Mouse (Mus musculus) C2C12 (cell line): ENCODE measurements around the gene Sec24c. TPM values are rescaled to one million over a fixed set of nuclear protein-coding genes. Genes with fewer than 3 reads are reported as not detected.
"Not testable (repeated sequence)": the region's sequence is repeated elsewhere in the genome, so short reads cannot be mapped to it uniquely, and the experiment has no call there.

Source experiments
- H3K27me3 ChIP-seq: one replicate; pipeline ENCODE4 v1.6.1; 2011; ENCODE audit not compliant: control insufficient read depth, insufficient read depth, insufficient read length
- H3K36me3 ChIP-seq: one replicate; pipeline ENCODE4 v1.6.1; 2011; ENCODE audit not compliant: control insufficient read depth, insufficient read depth
- H3K4me3 ChIP-seq: one replicate; pipeline ENCODE4 v1.5.1; 2011; ENCODE audit warnings: mild to moderate bottlenecking, control low read depth; ENCODE audit not compliant: poor library complexity, insufficient read depth, severe bottlenecking
- H3K79me2 ChIP-seq: one replicate; pipeline ENCODE4 v1.6.1; 2011; ENCODE audit not compliant: control insufficient read depth, insufficient read depth
- H3K79me3 ChIP-seq: one replicate; pipeline ENCODE4 v1.6.1; 2011; ENCODE audit warnings: low read depth, control low read depth
- H3ac ChIP-seq: one replicate; pipeline ENCODE3; 2011; ENCODE audit warnings: low read depth; ENCODE audit not compliant: control insufficient read depth, insufficient read length
- CEBPB ChIP-seq: IDR thresholded peaks from one replicate; pipeline ENCODE4 v1.6.1; 2011; ENCODE audit warnings: low read depth, mild to moderate bottlenecking, control low read depth, moderate library complexity
- CTCF ChIP-seq: IDR thresholded peaks from one replicate; pipeline ENCODE4 v1.5.1; 2011; ENCODE audit not compliant: control insufficient read depth, insufficient read depth, insufficient read length
- FOSL1 ChIP-seq: IDR thresholded peaks from one replicate; pipeline ENCODE4 v1.8.0; 2011; ENCODE audit warnings: mild to moderate bottlenecking, low read length; ENCODE audit not compliant: poor library complexity, insufficient read depth, severe bottlenecking
- MAX ChIP-seq: IDR thresholded peaks from one replicate; pipeline ENCODE4 v1.6.1; 2011; ENCODE audit warnings: mild to moderate bottlenecking, control low read depth
- MYOD1 ChIP-seq: IDR thresholded peaks from one replicate; pipeline ENCODE4 v1.6.1; 2011; ENCODE audit warnings: low read depth; ENCODE audit not compliant: control insufficient read depth, insufficient read length
- MYOG ChIP-seq: IDR thresholded peaks from one replicate; pipeline ENCODE4 v1.6.1; 2011; ENCODE audit not compliant: control insufficient read depth, insufficient read length; ENCODE audit errors: extremely low read depth
- USF1 ChIP-seq: IDR thresholded peaks from one replicate; pipeline ENCODE4 v1.6.1; 2011; ENCODE audit warnings: low read depth, mild to moderate bottlenecking, control low read depth, moderate library complexity
- long read RNA-seq, 2 experiments: library from polyadenylated mRNA; unstranded; transcript quantifications; one replicate each; pipeline ENCODE4 v2.0.0; 2019 to 2020
- polyA plus RNA-seq: library from polyadenylated mRNA; unstranded; fragments of >200 nt; fragmentation: generic; extraction: Trizol; gene quantifications from one replicate; pipeline ENCODE4 v1.2.1, GENCODE M21; 2012; ENCODE audit warnings: missing spikeins

Sec24c gene
- polyA plus RNA-seq, result 63.4 TPM
- long read RNA-seq, experiment 1, full-length matches to known transcripts, result 9 of 22 reads
- long read RNA-seq, experiment 1, partial matches to known transcripts, result 6 of 22 reads
- long read RNA-seq, experiment 1, other reads (novel, unspliced or antisense), result 7 of 22 reads
- long read RNA-seq, experiment 2, full-length matches to known transcripts, result 44 of 246 reads
- long read RNA-seq, experiment 2, partial matches to known transcripts, result 181 of 246 reads
- long read RNA-seq, experiment 2, other reads (novel, unspliced or antisense), result 21 of 246 reads

DNA sequence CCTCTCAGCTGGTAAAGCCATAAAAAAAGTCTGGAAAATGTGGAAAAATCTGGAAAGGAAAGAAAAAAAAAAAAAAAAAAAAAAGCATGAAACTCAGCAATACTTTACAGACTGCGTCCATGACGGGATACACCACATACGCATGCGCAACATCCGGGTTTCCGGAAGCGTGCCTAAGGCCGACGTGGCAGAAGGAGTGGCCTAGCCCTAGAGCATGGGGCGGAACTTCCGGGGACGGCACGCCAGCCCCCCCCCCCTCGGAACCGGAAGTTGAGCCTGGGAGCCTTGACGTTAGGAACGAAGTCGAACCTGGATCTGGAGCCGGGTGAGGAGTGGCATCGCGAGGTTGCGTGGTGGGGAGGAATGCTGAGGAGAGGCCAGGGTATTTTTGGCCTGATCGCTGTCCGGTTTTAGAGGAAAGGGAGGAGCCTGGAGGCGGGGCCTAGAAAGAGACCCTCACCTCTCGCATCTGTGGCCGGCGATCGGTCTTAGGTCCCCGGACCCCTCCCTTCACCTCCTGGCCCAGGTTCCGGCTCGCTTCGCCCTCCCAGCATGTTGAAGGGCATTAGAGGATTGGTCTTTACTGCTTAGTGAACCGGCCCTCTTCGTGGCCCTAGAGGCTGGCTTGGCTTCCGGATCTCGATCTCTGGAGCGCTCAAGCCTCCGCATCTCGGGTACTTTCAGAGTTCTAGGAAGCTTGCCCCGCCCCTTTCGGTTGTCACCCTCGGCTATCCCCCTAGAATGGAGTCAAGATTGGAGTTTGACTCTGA, at the start of gene Sec24c:
Sec24c (plus strand) TSS at position 245 of the 770 bp plus-strand sequence.
- peak within 1 kb of the TSS; percentile 83 for H3K4me3 ChIP-seq
- H3K36me3 ChIP-seq, result peaks cover 36% of the 10 kb centered on the region
- TF ChIP-seq USF1 (no peak), FOSL1 (no peak), MAX (no peak), CEBPB (no peak), CTCF (no peak), MYOD1 (no peak), MYOG (no peak)
- peaks cover 39% of the 10 kb centered on the region for H3K79me3 ChIP-seq
- H3ac ChIP-seq, result peak within 1 kb of the TSS; percentile 55
- no peaks in the 10 kb centered on the region for H3K27me3 ChIP-seq
- H3K79me2 ChIP-seq, result peaks cover 50% of the 10 kb centered on the region

DNA sequence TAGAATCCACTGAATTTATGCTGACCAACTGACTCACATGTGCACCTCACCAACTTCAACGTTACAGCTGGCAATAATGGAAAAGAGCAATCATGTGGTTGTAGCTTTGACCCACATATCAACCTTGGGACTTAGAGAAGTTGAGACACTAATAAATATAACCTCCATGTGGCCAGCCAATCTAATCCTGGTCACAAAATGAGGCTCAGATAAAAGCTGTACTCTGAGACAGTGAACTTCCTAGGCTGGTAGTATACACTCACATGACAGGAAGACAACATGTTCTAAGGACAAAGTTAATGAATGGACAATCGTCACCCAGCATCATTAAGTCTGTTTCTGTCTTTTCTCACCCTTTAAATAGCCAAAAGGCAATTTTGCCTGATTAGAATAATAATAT, 47.7 kb upstream of the Sec24c start:
- Histone ChIP-seq H3K4me3 (no peak overlapping the region), H3ac (no peak overlapping the region), H3K79me2 (no peaks in the 10 kb centered on the region), H3K36me3 (no peaks in the 10 kb centered on the region), H3K79me3 (peaks cover 1% of the 10 kb centered on the region), H3K27me3 (no peaks in the 10 kb centered on the region)
- no peak for TF ChIP-seq CEBPB
- no peak for TF ChIP-seq CTCF
- TF ChIP-seq MYOG, result no peak
- TF ChIP-seq MYOD1, result no peak
- TF ChIP-seq USF1, result no peak
- TF ChIP-seq MAX, result no peak
- no peak for TF ChIP-seq FOSL1

DNA sequence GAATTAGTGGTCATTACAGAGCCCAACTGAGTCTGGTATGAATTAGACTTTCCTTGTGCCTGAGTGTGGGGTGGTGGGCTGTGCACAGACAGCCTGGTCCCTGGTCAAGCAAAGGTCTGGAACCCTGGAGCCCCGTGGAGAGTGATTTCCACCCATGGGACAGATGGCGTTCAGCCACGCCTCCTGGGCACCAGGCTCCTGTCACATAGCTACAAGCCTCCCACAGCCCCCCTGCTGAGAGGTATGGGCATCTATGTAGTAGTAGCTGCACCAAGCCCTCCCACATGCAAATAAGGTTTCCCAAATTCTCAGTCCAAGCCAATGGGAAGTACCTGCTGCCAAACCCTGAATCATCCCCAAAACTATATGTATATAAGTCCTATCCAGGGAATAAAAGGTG, 47.1 kb upstream of the Sec24c start:
- Histone ChIP-seq H3K27me3 (no peaks in the 10 kb centered on the region), H3K36me3 (no peaks in the 10 kb centered on the region), H3ac (no peak overlapping the region), H3K4me3 (no peak overlapping the region), H3K79me2 (no peaks in the 10 kb centered on the region), H3K79me3 (peaks cover 1% of the 10 kb centered on the region)
- TF ChIP-seq MYOG, result no peak
- no peak for TF ChIP-seq CTCF
- no peak for TF ChIP-seq CEBPB
- no peak for TF ChIP-seq MYOD1
- TF ChIP-seq FOSL1, result no peak
- TF ChIP-seq MAX, result no peak
- no peak for TF ChIP-seq USF1

DNA sequence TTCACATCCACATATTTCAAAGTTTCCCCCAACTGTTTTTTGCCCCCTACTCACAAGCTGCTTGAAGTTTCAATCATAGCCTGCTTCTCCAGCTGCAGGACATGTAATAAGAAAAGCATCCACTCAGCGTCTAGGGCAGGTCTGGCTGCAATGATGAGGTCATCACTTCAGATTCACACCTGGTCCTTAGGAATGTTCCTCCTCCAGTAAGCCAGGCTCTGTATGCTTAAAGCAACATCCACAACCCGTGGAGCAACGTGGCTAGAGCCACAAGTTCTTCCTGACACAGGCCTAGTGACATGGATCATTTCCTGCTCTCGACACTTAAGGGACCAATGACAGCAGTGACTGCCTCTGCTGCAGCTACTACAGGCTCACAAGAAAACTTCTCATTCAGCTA, 42.9 kb upstream of the Sec24c start:
- no peak for TF ChIP-seq CTCF
- TF ChIP-seq CEBPB, result no peak
- no peak for TF ChIP-seq MYOD1
- TF ChIP-seq MYOG, result no peak
- no peak for TF ChIP-seq MAX
- no peak for TF ChIP-seq FOSL1
- no peak for TF ChIP-seq USF1
- Histone ChIP-seq H3K79me2 (peaks cover 5% of the 10 kb centered on the region), H3K27me3 (no peaks in the 10 kb centered on the region), H3K36me3 (no peaks in the 10 kb centered on the region), H3K4me3 (no peak overlapping the region), H3ac (no peak overlapping the region), H3K79me3 (peaks cover 1% of the 10 kb centered on the region)

DNA sequence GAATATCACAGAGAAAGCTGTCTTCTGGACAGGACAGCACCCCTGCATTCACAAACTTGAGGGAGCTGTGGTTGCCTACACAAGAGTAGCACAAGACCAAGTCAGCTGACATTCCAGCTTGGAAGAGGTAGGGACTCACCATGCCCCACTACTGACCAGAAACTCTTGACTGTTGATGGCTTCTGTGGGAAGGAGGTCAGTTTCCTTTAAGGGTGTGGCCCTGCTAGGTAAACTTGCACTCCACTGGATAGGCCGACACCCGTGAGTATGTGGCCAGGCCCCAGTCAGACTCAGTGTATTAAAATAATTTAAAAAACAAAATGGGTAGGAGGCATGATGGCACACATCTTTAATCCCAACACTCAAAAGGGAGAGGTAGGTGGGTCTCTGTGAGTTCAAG, 38.6 kb upstream of the Sec24c start:
- Histone ChIP-seq H3K4me3 (no peak overlapping the region), H3ac (no peak overlapping the region), H3K79me2 (peaks cover 23% of the 10 kb centered on the region), H3K36me3 (no peaks in the 10 kb centered on the region), H3K27me3 (no peaks in the 10 kb centered on the region), H3K79me3 (peaks cover 3% of the 10 kb centered on the region)
- no peak for TF ChIP-seq MAX
- TF ChIP-seq USF1, result no peak
- no peak for TF ChIP-seq FOSL1
- TF ChIP-seq CEBPB, result no peak
- no peak for TF ChIP-seq MYOD1
- no peak for TF ChIP-seq MYOG
- TF ChIP-seq CTCF, result no peak

DNA sequence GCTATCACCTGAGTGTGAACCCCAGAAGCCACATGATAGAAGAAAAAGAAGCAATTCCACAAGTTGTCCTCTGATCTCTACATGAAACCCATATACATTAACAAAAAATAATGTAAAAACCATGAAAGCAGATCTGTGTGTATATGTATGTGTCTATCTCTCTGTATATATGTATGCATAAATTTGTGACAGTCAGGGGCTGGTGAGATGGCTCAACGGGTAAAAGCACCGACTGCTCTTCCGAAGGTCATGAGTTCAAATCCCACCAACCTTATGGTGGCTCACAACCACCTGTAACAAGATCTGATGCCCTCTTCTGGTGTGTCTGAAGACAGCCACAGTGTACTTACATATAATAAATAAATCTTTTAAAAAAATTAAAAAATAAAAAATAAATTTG, 37.1 kb upstream of the Sec24c start:
- not testable (repeated sequence) for H3K36me3 ChIP-seq, H3ac ChIP-seq, H3K79me3 ChIP-seq, H3K4me3 ChIP-seq, H3K27me3 ChIP-seq
- peaks cover 33% of the 10 kb centered on the region for H3K79me2 ChIP-seq
